Mouse (Mus musculus): Measurements from ENCODE around the gene Jak1. TPM values are rescaled to one million over a fixed set of nuclear protein-coding genes. Genes with fewer than 3 reads are reported as not detected.

Jak1 gene
- polyA plus RNA-seq, 2 experiments, result 19.8 to 38.2 TPM

GRCm38 (mm10) chr4:101197421-101198170 is 67.5 kb downstream of the Jak1 start:
- H3K36me3 ChIP-seq (replicated peaks; ENCODE audit: control insufficient read depth, insufficient read depth, low read depth), result no peaks in the 10 kb centered on the region
- H3K9ac ChIP-seq (replicated peaks), result no peak overlapping the region
- WGBS (ENCODE audit: insufficient replicate concordance), result 67% methylated on average over 9 of the region's 9 CpGs
- ATAC-seq (ENCODE audit: insufficient read depth), result no peak
- H3K4me2 ChIP-seq (ENCODE audit: low read depth), result no peak overlapping the region
- no peaks in the 10 kb centered on the region for H3K9me3 ChIP-seq (ENCODE audit: control insufficient read depth, low read length)
- H3K4me3 ChIP-seq (ENCODE audit: insufficient read depth in 1 of 2, low read depth in 2 of 2, low read length in 2 of 2), result no peak overlapping the region
- H3K27me3 ChIP-seq (ENCODE audit: control insufficient read depth, insufficient read depth, low read length), result no peaks in the 10 kb centered on the region
- DNase-seq (ENCODE audit: low read depth in 3 of 3, low spot score in 3 of 3), result no peak
- TF ChIP-seq CTCF (IDR thresholded peaks at IDR 0.05; ENCODE audit: low read depth) (no peak), EP300 (IDR thresholded peaks at IDR 0.05; ENCODE audit: low read depth) (no peak)
- peaks cover 28 to 43% of the 10 kb centered on the region in 2 experiments for H3K4me1 ChIP-seq (replicated peaks; ENCODE audit: control insufficient read depth in 2 of 2, insufficient read depth in 2 of 2, low read length in 1 of 2)
- H3K27ac ChIP-seq, result no peak overlapping the region

GRCm38 (mm10) chr4:101196407-101196806 is 68.7 kb downstream of the Jak1 start:
- no peak for ATAC-seq (ENCODE audit: insufficient read depth)
- Histone ChIP-seq H3K4me1 (replicated peaks; ENCODE audit: control insufficient read depth in 2 of 2, insufficient read depth in 2 of 2, low read length in 1 of 2) (peaks cover 38 to 51% of the 10 kb centered on the region in 2 experiments), H3K36me3 (replicated peaks; ENCODE audit: control insufficient read depth, insufficient read depth, low read depth) (no peaks in the 10 kb centered on the region), H3K4me3 (ENCODE audit: insufficient read depth in 1 of 2, low read depth in 2 of 2, low read length in 2 of 2) (no peak overlapping the region), H3K9ac (replicated peaks) (no peak overlapping the region), H3K4me2 (ENCODE audit: low read depth) (no peak overlapping the region), H3K9me3 (ENCODE audit: control insufficient read depth, low read length) (no peaks in the 10 kb centered on the region), H3K27me3 (ENCODE audit: control insufficient read depth, insufficient read depth, low read length) (no peaks in the 10 kb centered on the region), H3K27ac (no peak overlapping the region)
- TF ChIP-seq EP300 (IDR thresholded peaks at IDR 0.05; ENCODE audit: low read depth) (no peak), CTCF (IDR thresholded peaks at IDR 0.05; ENCODE audit: low read depth) (no peak)
- DNase-seq (ENCODE audit: low read depth in 3 of 3, low spot score in 3 of 3), result no peak
- 56% methylated on average over 2 of the region's 2 CpGs for WGBS (ENCODE audit: insufficient replicate concordance)

- Histone ChIP-seq H3K4me3 (ENCODE audit: insufficient read depth in 1 of 2, low read depth in 2 of 2, low read length in 2 of 2) (no peak overlapping the region), H3K27ac (no peak overlapping the region), H3K4me2 (ENCODE audit: low read depth) (no peak overlapping the region), H3K36me3 (replicated peaks; ENCODE audit: control insufficient read depth, insufficient read depth, low read depth) (peaks cover 3% of the 10 kb centered on the region; the same call in 1 of the 2 replicates), H3K9ac (replicated peaks) (no peak overlapping the region), H3K27me3 (ENCODE audit: control insufficient read depth, insufficient read depth, low read length) (no peaks in the 10 kb centered on the region), H3K4me1 (replicated peaks; ENCODE audit: control insufficient read depth in 2 of 2, insufficient read depth in 2 of 2, low read length in 1 of 2) (peaks cover 35 to 45% of the 10 kb centered on the region in 2 experiments), H3K9me3 (ENCODE audit: control insufficient read depth, low read length) (no peaks in the 10 kb centered on the region)
- no peak for TF ChIP-seq EP300 (IDR thresholded peaks at IDR 0.05; ENCODE audit: low read depth)
- TF ChIP-seq CTCF (IDR thresholded peaks at IDR 0.05; ENCODE audit: low read depth), result no peak
- DNase-seq (ENCODE audit: low read depth in 3 of 3, low spot score in 3 of 3), result no peak
- 45% methylated on average over 1 of the region's 1 CpGs for WGBS (ENCODE audit: insufficient replicate concordance)
- ATAC-seq (ENCODE audit: insufficient read depth), result no peak
Measured at GRCm38 (mm10) chr4:101194170-101194569, 70.9 kb downstream of the Jak1 start.

GRCm38 (mm10) chr4:101192241-101192976 is 72.7 kb downstream of the Jak1 start:
- Histone ChIP-seq H3K4me1 (replicated peaks; ENCODE audit: control insufficient read depth in 2 of 2, insufficient read depth in 2 of 2, low read length in 1 of 2) (peaks cover 25 to 33% of the 10 kb centered on the region in 2 experiments), H3K27me3 (ENCODE audit: control insufficient read depth, insufficient read depth, low read length) (no peaks in the 10 kb centered on the region), H3K36me3 (replicated peaks; ENCODE audit: control insufficient read depth, insufficient read depth, low read depth) (peaks cover 3% of the 10 kb centered on the region; the same call in 1 of the 2 replicates), H3K27ac (peak overlapping the region; percentile 58), H3K9ac (replicated peaks) (no peak overlapping the region), H3K9me3 (ENCODE audit: control insufficient read depth, low read length) (no peaks in the 10 kb centered on the region), H3K4me3 (ENCODE audit: insufficient read depth in 1 of 2, low read depth in 2 of 2, low read length in 2 of 2) (no peak overlapping the region), H3K4me2 (ENCODE audit: low read depth) (peak overlapping the region; percentile 51)
- ATAC-seq (ENCODE audit: insufficient read depth), result peak; percentile 92
- TF ChIP-seq EP300 (IDR thresholded peaks at IDR 0.05; ENCODE audit: low read depth) (peak; percentile 82), CTCF (IDR thresholded peaks at IDR 0.05; ENCODE audit: low read depth) (no peak)
- DNase-seq (ENCODE audit: low read depth in 3 of 3, low spot score in 3 of 3), result peak; percentile 57 to 64 (median 64)
- WGBS (ENCODE audit: insufficient replicate concordance), result 18% methylated on average over 5 of the region's 5 CpGs

GRCm38 (mm10) chr4:101187381-101187780 is 77.7 kb downstream of the Jak1 start:
- Histone ChIP-seq H3K9ac (replicated peaks) (no peak overlapping the region), H3K4me3 (ENCODE audit: insufficient read depth in 1 of 2, low read depth in 2 of 2, low read length in 2 of 2) (no peak overlapping the region), H3K4me1 (replicated peaks; ENCODE audit: control insufficient read depth in 2 of 2, insufficient read depth in 2 of 2, low read length in 1 of 2) (peaks cover 8 to 20% of the 10 kb centered on the region in 2 experiments), H3K36me3 (replicated peaks; ENCODE audit: control insufficient read depth, insufficient read depth, low read depth) (peaks cover 7% of the 10 kb centered on the region), H3K27ac (no peak overlapping the region), H3K4me2 (ENCODE audit: low read depth) (no peak overlapping the region), H3K9me3 (ENCODE audit: control insufficient read depth, low read length) (no peaks in the 10 kb centered on the region), H3K27me3 (ENCODE audit: control insufficient read depth, insufficient read depth, low read length) (no peaks in the 10 kb centered on the region)
- ATAC-seq (ENCODE audit: insufficient read depth) (no peak), DNase-seq (ENCODE audit: low read depth in 3 of 3, low spot score in 3 of 3) (no peak)
- WGBS (ENCODE audit: insufficient replicate concordance), result 69% methylated on average over 4 of the region's 4 CpGs
- TF ChIP-seq EP300 (IDR thresholded peaks at IDR 0.05; ENCODE audit: low read depth) (no peak), CTCF (IDR thresholded peaks at IDR 0.05; ENCODE audit: low read depth) (no peak)
